Mouse (Mus musculus) neural tube, embryonic 14.5 days (tissue): ENCODE measurements at regions not wholly inside any gene's neighbourhood (a gene's known extent, or its start where the extent isn't known, plus 50 kb on each side); places are given as distances from the start of the nearest gene placed in this dataset.
A peak's percentile ranks its signal among the peaks of the same experiment; 100 is the strongest.
"Not testable (repeated sequence)": the region's sequence is repeated elsewhere in the genome, so short reads cannot be mapped to it uniquely, and the experiment has no call there.

Experiments used
- ATAC-seq: fragments of 200-750 bp; cut with Nextera tagmentation; 2 replicates; pipeline ENCODE4 v1.8.0; 2017; ENCODE audit warnings: low read depth, mild to moderate bottlenecking, moderate TSS enrichment, moderate library complexity
- H3K27ac ChIP-seq: fragments of 300-500 bp; sonication (generic); 2 replicates; pipeline ENCODE4 v1.5.1; 2014; ENCODE audit warnings: low read depth, mild to moderate bottlenecking, control low read depth, low read length, moderate library complexity, mixed read lengths
- H3K27me3 ChIP-seq: fragments of 300-500 bp; sonication (generic); 2 replicates; pipeline ENCODE4 v1.6.1; 2014; ENCODE audit warnings: low read length; ENCODE audit not compliant: control insufficient read depth, insufficient read depth
- H3K36me3 ChIP-seq: fragments of 300-500 bp; sonication (generic); 2 replicates; pipeline ENCODE4 v1.6.1; 2014; ENCODE audit warnings: low read length, mixed read lengths; ENCODE audit not compliant: control insufficient read depth, insufficient read depth
- H3K4me1 ChIP-seq: fragments of 300-500 bp; sonication (generic); 2 replicates; pipeline ENCODE4 v1.6.1; 2014; ENCODE audit warnings: low read length; ENCODE audit not compliant: control insufficient read depth, insufficient read depth
- H3K4me2 ChIP-seq: fragments of 300-500 bp; sonication (generic); 2 replicates; pipeline ENCODE4 v1.6.1; 2014; ENCODE audit warnings: mild to moderate bottlenecking, low read depth, low read length, control low read depth
- H3K4me3 ChIP-seq: fragments of 300-500 bp; sonication (generic); 2 replicates; pipeline ENCODE4 v1.5.1; 2014; ENCODE audit warnings: low read depth, low read length, control low read depth, mixed read lengths
- H3K9ac ChIP-seq: fragments of 300-500 bp; sonication (generic); replicated peaks from 2 replicates; pipeline ENCODE4 v1.6.1; 2014; ENCODE audit warnings: low read depth, mild to moderate bottlenecking, control low read depth, low read length, mixed read lengths
- H3K9me3 ChIP-seq: fragments of 300-500 bp; sonication (generic); 2 replicates; pipeline ENCODE4 v1.6.1; 2016; ENCODE audit warnings: low read length; ENCODE audit not compliant: control insufficient read depth
- WGBS: fragments of 180-500 bp; shearing (Covaris S2); extraction: QIAGEN DNeasy Blood & Tissue Kit; methylation state at CpG from one replicate; pipeline ENCODE4 v1.1.7; 2014; 5-methylcytosine and 5-hydroxymethylcytosine counted together

DNA sequence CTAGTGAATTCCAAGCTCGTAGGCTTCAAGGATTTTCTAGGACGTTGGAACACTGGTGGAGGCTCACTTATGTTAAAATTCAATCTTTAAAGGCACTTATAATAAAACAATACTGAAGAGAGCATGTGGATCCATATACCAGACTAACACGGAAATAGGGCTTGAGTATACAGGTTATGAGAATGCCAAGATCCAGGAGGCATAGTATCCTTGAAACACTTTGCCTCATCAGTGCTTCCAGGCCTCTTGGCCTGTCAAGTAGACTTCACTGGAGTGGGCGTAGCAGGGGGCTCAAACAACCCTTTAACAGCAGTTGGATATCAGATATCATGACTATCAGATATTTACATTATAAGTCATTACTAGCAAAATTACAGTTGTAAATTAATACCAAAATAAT, 948.7 kb upstream of the Fam98a start:
- ATAC-seq: no peak
- Histone ChIP-seq H3K4me2 (no peak overlapping the region), H3K9me3 (no peaks in the 10 kb centered on the region), H3K36me3 (no peaks in the 10 kb centered on the region), H3K4me3 (no peak overlapping the region), H3K27me3 (no peaks in the 10 kb centered on the region), H3K4me1 (no peaks in the 10 kb centered on the region), H3K27ac (no peak overlapping the region), H3K9ac (no peak overlapping the region)
- 73% methylated on average over 4 of the region's 4 CpGs for WGBS

DNA sequence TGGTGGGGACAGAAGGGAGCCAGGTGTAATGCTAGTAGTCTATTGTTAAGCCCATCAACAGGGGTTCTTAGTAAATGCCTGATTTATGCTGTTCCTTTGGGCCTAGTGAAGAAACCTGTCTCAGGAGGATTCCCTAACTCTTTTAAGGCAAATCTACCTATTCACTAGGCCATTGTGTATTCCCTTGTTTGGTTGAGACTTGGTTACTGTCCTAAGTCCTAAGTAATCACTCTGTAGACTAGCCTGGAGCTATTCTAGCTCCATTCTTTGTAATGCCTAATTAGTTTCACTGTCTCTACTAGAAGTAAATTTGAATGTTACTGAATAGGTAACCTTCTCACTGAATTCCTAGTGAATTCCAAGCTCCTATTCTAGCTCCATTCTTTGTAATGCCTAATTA, 948.2 kb upstream of the Fam98a start:
- not testable (repeated sequence) for H3K4me3 ChIP-seq, H3K9me3 ChIP-seq, H3K4me2 ChIP-seq, ATAC-seq, H3K36me3 ChIP-seq, H3K27ac ChIP-seq, H3K27me3 ChIP-seq, H3K4me1 ChIP-seq, H3K9ac ChIP-seq

DNA sequence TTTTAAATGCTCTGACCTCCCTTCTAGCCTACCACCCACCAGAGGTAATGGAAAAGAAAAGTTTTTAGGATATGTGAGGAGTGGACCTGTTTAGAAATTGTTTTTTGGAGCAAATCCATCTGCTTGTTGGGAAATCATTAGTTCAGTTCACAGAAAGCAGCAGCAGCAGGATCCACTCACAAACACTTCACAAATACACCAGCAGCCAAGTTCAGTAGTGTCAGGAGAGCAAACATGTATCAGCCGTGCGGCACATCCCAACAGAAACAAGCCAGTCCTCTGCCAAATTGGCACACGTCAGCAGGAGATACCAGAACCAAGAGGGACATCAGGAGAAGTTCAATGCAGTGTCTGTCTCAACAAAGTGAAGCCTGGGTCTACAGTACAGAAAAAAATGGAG, 935.6 kb upstream of the Fam98a start:
- no peak overlapping the region for H3K4me3 ChIP-seq
- H3K4me2 ChIP-seq: no peak overlapping the region
- ATAC-seq: no peak
- WGBS: 93% methylated on average over 3 of the region's 3 CpGs
- no peaks in the 10 kb centered on the region for H3K4me1 ChIP-seq
- H3K9me3 ChIP-seq: no peaks in the 10 kb centered on the region
- H3K9ac ChIP-seq: no peak overlapping the region
- no peak overlapping the region for H3K27ac ChIP-seq
- H3K36me3 ChIP-seq: no peaks in the 10 kb centered on the region
- H3K27me3 ChIP-seq: no peaks in the 10 kb centered on the region

DNA sequence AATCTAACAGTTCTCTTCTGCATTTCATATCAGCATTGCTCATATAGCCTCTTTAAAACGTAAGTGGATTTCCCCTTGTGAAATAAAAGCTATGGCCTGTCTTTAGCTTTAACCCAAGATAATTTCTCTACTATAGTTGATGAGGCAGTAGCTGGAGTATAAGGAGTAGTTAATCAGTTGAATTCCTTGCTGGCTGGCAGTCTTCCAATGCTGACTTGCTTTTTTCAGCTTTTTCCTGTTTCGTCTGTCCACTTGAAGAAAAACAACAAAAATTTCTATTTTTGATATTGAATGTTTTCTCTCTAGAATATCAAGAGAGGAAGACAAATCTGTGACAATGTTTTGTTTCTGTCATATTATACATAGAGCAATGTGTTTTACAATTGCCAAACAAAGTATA, 932.4 kb upstream of the Fam98a start:
- Histone ChIP-seq H3K9me3 (no peaks in the 10 kb centered on the region), H3K36me3 (no peaks in the 10 kb centered on the region), H3K4me1 (no peaks in the 10 kb centered on the region), H3K4me2 (no peak overlapping the region), H3K4me3 (no peak overlapping the region), H3K27ac (no peak overlapping the region), H3K27me3 (no peaks in the 10 kb centered on the region), H3K9ac (no peak overlapping the region)
- 70% methylated on average over 2 of the region's 2 CpGs for WGBS
- ATAC-seq: no peak

DNA sequence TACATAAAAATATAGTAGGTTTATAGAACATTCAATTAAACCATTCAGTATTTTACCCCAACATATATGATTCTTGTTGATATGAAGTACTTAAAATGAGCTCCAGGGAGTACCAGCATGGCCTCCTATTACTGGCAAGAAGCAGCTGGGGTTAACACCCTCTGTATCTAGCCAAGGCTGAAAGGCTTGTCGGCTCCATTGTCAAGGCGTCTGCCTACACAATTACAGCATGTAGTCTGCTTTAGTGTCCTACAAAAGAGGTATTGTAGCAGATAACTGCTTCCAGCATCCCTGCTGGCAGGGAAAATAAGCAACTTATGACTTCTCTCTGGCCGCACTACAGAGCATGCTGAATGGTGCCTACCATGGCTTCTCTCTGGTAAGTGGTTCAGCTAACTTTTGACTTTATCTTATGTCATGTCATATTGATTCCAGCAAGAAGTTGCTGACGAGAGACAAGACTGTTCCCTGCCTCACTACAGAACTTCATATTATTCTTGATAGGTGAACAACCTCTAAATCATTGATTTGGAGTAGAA, 899.6 kb upstream of the Fam98a start:
- Histone ChIP-seq H3K4me2 (no peak overlapping the region), H3K9me3 (no peaks in the 10 kb centered on the region), H3K4me3 (no peak overlapping the region), H3K4me1 (no peaks in the 10 kb centered on the region), H3K27me3 (no peaks in the 10 kb centered on the region), H3K27ac (no peak overlapping the region), H3K9ac (no peak overlapping the region), H3K36me3 (no peaks in the 10 kb centered on the region)
- peak; percentile 56; the same call in 1 of the 2 replicates for ATAC-seq
- WGBS: 20% methylated on average over 4 of the region's 4 CpGs
